Mouse (Mus musculus) bone marrow macrophage, adult 2 months (primary cell): ENCODE measurements at regions not wholly inside any gene's neighbourhood (a gene's known extent, or its start where the extent isn't known, plus 50 kb on each side); places are given as distances from the start of the nearest gene placed in this dataset.

ENCODE experiments used
- H3K27ac ChIP-seq: 2 replicates; pipeline ENCODE4 v1.5.1; 2012; ENCODE audit warnings: low read depth, low read length; ENCODE audit not compliant: insufficient read depth
- H3K4me1 ChIP-seq: 2 replicates; pipeline ENCODE4 v1.6.1; 2012; ENCODE audit warnings: low read length; ENCODE audit not compliant: control insufficient read depth, insufficient read depth
- H3K4me3 ChIP-seq: 2 replicates; pipeline ENCODE4 v1.5.1; 2012; ENCODE audit warnings: mild to moderate bottlenecking, low read length, moderate library complexity; ENCODE audit not compliant: insufficient read depth
- CTCF ChIP-seq: IDR thresholded peaks from 2 replicates; pipeline ENCODE4 v1.5.1; 2012; ENCODE audit warnings: low read depth, mild to moderate bottlenecking, low read length, moderate library complexity
- POLR2A ChIP-seq: IDR thresholded peaks from 2 replicates; pipeline ENCODE4 v1.6.1; 2012; ENCODE audit warnings: mild to moderate bottlenecking, low read depth, low read length, borderline replicate concordance

- Histone ChIP-seq H3K4me3 (no peak overlapping the region), H3K4me1 (no peaks in the 10 kb centered on the region), H3K27ac (no peak overlapping the region)
- TF ChIP-seq CTCF (no peak), POLR2A (no peak)
Measured at GRCm38 (mm10) chr10:56495352-56495751, 118.2 kb downstream of the Gja1 start.

GRCm38 (mm10) chr10:56519041-56519440, 141.9 kb downstream of the Gja1 start:
- TF ChIP-seq POLR2A (no peak), CTCF (no peak)
- no peak overlapping the region for H3K27ac ChIP-seq
- no peak overlapping the region for H3K4me3 ChIP-seq
- H3K4me1 ChIP-seq = no peaks in the 10 kb centered on the region

DNA sequence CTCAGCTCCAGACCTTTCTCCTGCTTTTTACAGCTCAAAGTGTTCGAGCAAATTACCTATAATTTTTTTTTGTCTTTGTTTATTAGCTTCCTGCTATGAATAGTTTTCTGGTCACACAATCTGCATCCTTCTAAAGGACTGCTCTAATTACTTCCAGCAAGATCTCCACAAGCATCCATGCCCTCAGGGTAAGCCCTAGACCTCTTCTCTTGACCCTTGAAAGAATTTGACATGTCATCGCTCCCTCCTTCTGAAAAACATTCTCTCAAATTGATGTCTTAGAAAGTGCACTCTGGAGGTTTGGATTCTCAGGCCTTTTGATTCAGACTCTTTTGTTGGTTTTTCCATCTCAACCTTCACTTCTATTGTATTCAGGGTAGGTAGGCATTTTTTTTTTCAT, 148.7 kb downstream of the Gja1 start:
- Histone ChIP-seq H3K4me3 (no peak overlapping the region), H3K4me1 (no peaks in the 10 kb centered on the region), H3K27ac (no peak overlapping the region)
- no peak for TF ChIP-seq POLR2A
- no peak for TF ChIP-seq CTCF

GRCm38 (mm10) chr10:56537091-56537490, 160.0 kb downstream of the Gja1 start:
- Histone ChIP-seq H3K4me1 (no peaks in the 10 kb centered on the region), H3K27ac (no peak overlapping the region), H3K4me3 (no peak overlapping the region)
- TF ChIP-seq POLR2A (no peak), CTCF (no peak)

DNA sequence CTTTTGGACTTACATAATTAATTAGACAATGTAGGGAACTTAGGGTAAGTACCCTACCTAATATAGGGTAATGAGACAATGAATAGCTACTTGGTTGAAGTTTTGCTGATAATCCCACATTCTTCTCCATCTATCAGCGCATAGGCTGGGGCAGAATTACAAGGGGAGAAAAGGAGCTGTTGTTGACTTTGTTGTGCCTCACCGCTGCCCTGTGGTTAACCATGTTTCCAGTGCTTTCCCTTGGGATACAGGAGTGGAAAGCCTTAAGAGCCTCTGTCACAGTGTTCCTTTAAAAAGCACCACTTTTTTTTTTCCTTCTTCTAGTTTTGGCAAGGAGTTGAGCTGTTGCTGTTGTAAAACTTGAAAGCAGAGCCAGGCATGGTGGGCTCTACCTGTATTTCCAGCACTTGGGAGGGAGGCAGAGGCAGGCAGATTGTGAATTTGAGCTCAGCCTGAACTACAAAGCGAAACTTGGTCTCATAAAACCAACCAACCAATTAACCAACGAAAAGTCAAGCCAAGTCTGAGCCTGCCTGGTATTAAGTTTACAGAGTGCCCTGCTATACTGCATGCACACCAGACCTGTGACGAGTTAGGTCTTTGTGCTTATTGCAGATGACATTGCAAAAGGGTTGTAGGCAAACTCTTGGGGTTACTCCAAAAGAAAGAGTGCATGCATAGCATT, 162.8 kb downstream of the Gja1 start:
- Histone ChIP-seq H3K4me1 (no peaks in the 10 kb centered on the region), H3K27ac (no peak overlapping the region), H3K4me3 (no peak overlapping the region)
- no peak for TF ChIP-seq CTCF
- no peak for TF ChIP-seq POLR2A

GRCm38 (mm10) chr10:56542106-56542505, 165.0 kb downstream of the Gja1 start:
- no peak overlapping the region for H3K27ac ChIP-seq
- TF ChIP-seq POLR2A (no peak), CTCF (no peak)
- H3K4me1 ChIP-seq = no peaks in the 10 kb centered on the region
- no peak overlapping the region for H3K4me3 ChIP-seq

DNA sequence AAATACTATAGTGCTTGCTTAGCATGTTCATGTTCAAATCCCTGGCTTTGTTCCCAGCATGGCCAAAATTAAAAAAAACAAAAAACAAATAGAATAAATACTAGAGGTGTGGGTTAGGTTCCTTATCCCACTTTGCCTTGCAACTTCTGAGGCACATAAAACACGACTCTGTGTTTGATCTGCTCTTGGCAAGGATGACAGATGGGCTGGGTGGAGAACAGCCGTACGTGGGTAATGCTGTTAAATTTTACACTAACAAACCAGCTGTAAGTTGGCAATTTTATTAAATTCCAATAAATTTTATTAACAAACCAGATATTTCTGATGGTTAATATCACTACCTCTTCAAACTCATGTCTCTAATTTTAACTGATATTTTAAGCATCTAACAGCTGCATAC, 168.9 kb downstream of the Gja1 start:
- no peak for TF ChIP-seq POLR2A
- H3K27ac ChIP-seq = no peak overlapping the region
- H3K4me3 ChIP-seq = no peak overlapping the region
- H3K4me1 ChIP-seq = no peaks in the 10 kb centered on the region

DNA sequence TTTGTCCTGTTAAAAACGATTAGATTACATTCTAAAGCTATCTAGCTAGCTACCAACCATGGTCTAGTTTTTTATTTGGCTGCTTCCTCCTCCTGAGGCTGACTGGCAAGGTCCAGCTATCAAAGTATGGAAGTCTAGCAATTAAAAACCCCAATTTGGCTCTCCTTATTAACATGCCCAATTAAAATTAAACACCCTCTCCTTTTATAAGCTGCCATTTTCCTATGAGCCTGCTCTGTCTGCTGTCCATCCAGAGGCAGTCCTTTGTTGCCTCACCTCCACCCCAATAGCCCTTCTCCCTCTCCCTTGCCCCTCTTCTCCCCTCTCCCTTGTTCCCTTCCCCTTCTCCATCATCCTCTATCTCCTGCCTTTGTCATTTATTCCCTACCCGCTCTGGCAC, 169.7 kb downstream of the Gja1 start:
- TF ChIP-seq POLR2A (no peak), CTCF (no peak)

GRCm38 (mm10) chr10:56547825-56548224, 170.7 kb downstream of the Gja1 start:
- TF ChIP-seq POLR2A (no peak), CTCF (no peak)
- Histone ChIP-seq H3K4me3 (no peak overlapping the region), H3K27ac (no peak overlapping the region), H3K4me1 (no peaks in the 10 kb centered on the region)

More for the DNA sequence above, 169.7 kb downstream of the Gja1 start:
- Histone ChIP-seq H3K27ac (no peak overlapping the region), H3K4me3 (no peak overlapping the region), H3K4me1 (no peaks in the 10 kb centered on the region)

DNA sequence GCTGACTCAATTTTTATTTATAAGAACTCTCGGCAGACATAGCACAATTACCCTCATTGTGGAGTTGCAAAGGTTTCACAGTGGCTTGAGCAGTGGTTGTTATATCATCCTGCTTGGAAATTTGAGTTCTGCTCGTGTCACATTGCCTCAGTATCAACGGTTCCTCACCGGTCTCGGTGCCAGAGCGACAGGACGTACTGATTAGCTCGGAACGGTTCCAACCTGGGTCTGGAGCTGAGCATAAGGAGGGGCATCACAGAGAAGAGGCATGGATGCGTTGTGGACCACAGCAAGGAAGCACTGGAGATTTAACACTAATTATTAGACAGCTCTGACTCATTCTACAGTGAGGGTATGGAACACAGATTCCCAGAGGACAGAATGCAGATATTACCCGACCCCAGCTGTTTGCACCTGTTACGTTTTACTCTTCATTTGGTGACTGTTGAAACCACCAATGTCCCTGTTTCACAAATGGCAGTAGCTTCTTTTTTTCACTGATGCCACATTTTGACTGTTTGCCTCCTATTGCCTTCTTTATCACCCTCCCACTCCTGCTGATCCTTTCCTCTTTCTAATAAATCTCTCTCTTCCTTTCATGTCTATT, 189.8 kb downstream of the Gja1 start:
- TF ChIP-seq CTCF = no peak
- TF ChIP-seq POLR2A = no peak
- Histone ChIP-seq H3K4me3 (no peak overlapping the region), H3K27ac (no peak overlapping the region), H3K4me1 (no peaks in the 10 kb centered on the region)
